Mouse (Mus musculus) kidney, postnatal 0 days (tissue): ENCODE results near the gene Psmd1. TPM values are rescaled to one million over a fixed set of nuclear protein-coding genes. Genes with fewer than 3 reads are reported as not detected.
A peak's percentile ranks its signal among the peaks of the same experiment; 100 is the strongest.

Source experiments
- ATAC-seq: fragments of 200-750 bp; cut with Nextera tagmentation; replicated peaks from 2 replicates; pipeline ENCODE4 v1.8.0; 2017; ENCODE audit warnings: low read depth, moderate number of reproducible peaks, moderate TSS enrichment, moderate library complexity; ENCODE audit not compliant: low FRiP score
- DNase-seq: peaks from one replicate; pipeline ENCODE4 v3.0.0-alpha.2; 2016; ENCODE audit warnings: low spot score
- H3K27ac ChIP-seq: fragments of 300-500 bp; sonication (generic); 2 replicates; pipeline ENCODE4 v1.5.1; 2014; ENCODE audit warnings: mild to moderate bottlenecking
- H3K27me3 ChIP-seq: fragments of 300-500 bp; sonication (generic); 2 replicates; pipeline ENCODE4 v1.6.1; 2014; ENCODE audit warnings: low read length, mixed read lengths; ENCODE audit not compliant: insufficient read depth
- H3K36me3 ChIP-seq: fragments of 300-500 bp; sonication (generic); 2 replicates; pipeline ENCODE4 v1.6.1; 2014; ENCODE audit warnings: low read length, mixed read lengths; ENCODE audit not compliant: insufficient read depth
- H3K4me1 ChIP-seq: fragments of 300-500 bp; sonication (generic); replicated peaks from 2 replicates; pipeline ENCODE4 v1.6.1; 2014; ENCODE audit warnings: antibody characterized with exemption, low read length, mixed read lengths; ENCODE audit not compliant: insufficient read depth
- H3K4me2 ChIP-seq: fragments of 300-500 bp; sonication (generic); 2 replicates; pipeline ENCODE4 v1.6.1; 2014; ENCODE audit warnings: mild to moderate bottlenecking, low read length, moderate library complexity, mixed read lengths
- H3K4me3 ChIP-seq: fragments of 300-500 bp; sonication (generic); replicated peaks from 2 replicates; pipeline ENCODE4 v1.5.1; 2014; ENCODE audit warnings: low read depth, low read length
- H3K9ac ChIP-seq: fragments of 300-500 bp; sonication (generic); 2 replicates; pipeline ENCODE4 v1.6.1; 2014; ENCODE audit warnings: low read depth, low read length
- H3K9me3 ChIP-seq: fragments of 300-500 bp; sonication (generic); replicated peaks from 2 replicates; pipeline ENCODE4 v1.6.1; 2016; ENCODE audit warnings: low read length, inconsistent platforms, mixed read lengths
- CTCF ChIP-seq: IDR thresholded peaks from 2 replicates; pipeline ENCODE4 v1.5.1; 2016; ENCODE audit warnings: antibody characterized with exemption, low read depth, mild to moderate bottlenecking, moderate library complexity
- WGBS: fragments of 180-500 bp; shearing (Covaris S2); extraction: QIAGEN DNeasy Blood & Tissue Kit; methylation state at CpG from one replicate; pipeline ENCODE4 v1.1.7; 2014; 5-methylcytosine and 5-hydroxymethylcytosine counted together
- polyA plus RNA-seq: library from polyadenylated mRNA; unstranded; fragments of >200 nt; fragmentation: Nextera tagmentation; extraction: Ambion mirVana; gene quantifications from 2 replicates; pipeline ENCODE4 v1.2.1, GENCODE M21; 2015

Psmd1 gene
- polyA plus RNA-seq, 1 experiment from 2014 or later, result 123 TPM

DNA sequence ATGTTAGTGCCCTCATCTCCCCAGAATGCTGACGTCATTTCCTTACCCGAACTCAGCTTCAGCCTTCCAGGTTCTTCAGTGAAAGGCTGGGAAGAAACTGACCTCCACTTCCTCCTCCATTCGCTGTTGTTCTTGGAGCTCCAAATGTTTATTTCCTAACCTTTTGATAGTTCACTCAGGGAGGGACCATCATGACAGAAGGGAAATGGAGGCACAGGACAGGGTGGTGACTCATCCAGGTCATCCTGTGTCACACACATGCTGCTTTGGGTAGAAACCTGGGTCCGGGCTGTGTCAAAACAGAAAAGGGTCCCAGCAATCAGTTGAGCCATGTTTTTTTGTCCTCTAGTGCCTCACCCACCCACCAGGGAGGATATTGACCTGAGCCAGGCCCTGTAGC is 79.0 kb downstream of the Psmd1 start:
- Histone ChIP-seq H3K9ac (no peak overlapping the region), H3K27ac (no peak overlapping the region), H3K4me1 (no peaks in the 10 kb centered on the region), H3K4me2 (no peak overlapping the region), H3K4me3 (no peak overlapping the region), H3K9me3 (no peaks in the 10 kb centered on the region), H3K27me3 (no peaks in the 10 kb centered on the region), H3K36me3 (peaks cover 23% of the 10 kb centered on the region)
- no peak for TF ChIP-seq CTCF
- DNase-seq, result no peak
- WGBS, result 67% methylated on average over 4 of the region's 4 CpGs
- no peak for ATAC-seq

DNA sequence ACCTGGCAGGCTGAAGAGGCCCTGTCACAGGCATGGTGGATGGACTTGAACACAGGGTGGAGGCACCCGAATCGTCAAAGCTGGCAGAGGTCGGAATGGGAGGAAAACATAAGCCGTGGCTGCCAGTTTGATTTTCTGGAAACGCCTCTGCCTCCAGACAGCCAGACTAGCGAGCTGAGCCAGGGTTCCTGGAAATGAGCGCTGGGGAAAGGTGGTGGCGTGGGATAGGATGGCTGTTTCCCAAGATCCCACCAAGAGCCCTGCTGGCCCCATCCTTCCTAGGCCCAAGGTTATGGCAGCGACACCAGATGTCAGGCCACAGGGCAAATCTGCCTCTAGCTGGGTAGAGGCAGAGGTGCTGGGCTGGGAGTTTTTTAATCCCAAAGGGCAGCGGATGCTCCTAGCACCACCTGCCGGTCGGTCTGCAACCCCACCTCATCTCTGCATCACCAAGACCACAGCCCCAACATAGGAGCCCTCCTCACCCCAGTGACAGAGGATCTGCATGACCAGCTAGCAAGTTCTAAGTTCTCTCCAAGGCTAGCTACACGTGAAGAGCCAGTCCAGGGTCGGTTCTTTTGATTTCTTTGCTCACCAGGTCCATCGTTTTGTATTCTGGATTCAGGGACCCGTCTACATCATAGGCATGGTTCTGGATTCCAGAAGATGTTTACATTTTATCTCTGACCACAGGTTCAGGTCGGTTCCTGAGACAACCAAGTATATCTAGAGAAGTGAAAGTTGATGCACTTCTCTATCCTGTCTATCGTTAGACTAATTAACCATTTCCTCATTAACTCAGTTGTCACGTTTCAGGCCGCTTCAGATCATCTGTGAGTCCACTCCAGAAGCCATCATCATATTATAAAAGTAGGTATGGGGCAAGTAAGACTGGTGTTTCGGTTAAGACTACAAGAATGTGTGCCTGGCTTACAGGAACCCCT is 80.1 kb downstream of the Psmd1 start:
- Histone ChIP-seq H3K36me3 (peaks cover 13% of the 10 kb centered on the region; the same call in 1 of the 2 replicates), H3K4me3 (no peak overlapping the region), H3K27me3 (no peaks in the 10 kb centered on the region), H3K4me2 (no peak overlapping the region), H3K27ac (no peak overlapping the region), H3K9me3 (no peaks in the 10 kb centered on the region), H3K4me1 (no peaks in the 10 kb centered on the region), H3K9ac (no peak overlapping the region)
- peak; percentile 57 for TF ChIP-seq CTCF
- 77% methylated on average over 21 of the region's 21 CpGs for WGBS
- peak; percentile 42 for DNase-seq
- no peak for ATAC-seq

DNA sequence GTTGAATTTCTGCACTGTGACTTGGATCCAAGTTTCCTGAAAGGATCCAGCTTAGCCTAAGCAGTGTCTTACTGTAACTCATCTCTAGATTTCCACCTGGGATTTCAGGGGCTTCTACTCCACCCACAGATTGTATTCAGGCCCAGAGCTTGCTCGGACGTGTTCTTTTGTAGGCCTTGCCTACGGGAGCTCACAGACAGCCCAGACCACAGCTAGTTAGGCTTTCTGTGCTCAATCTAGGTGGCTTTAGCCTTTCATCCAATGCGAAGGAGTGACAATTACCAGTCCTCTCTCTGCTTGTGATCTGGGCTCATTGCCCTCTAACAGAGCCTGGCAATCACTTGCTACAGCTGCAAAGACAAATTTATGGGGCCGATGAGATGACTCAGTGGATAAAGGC is 82.1 kb downstream of the Psmd1 start:
- Histone ChIP-seq H3K36me3 (no peaks in the 10 kb centered on the region), H3K4me2 (no peak overlapping the region), H3K27me3 (no peaks in the 10 kb centered on the region), H3K4me3 (no peak overlapping the region), H3K27ac (no peak overlapping the region), H3K4me1 (no peaks in the 10 kb centered on the region), H3K9ac (no peak overlapping the region), H3K9me3 (no peaks in the 10 kb centered on the region)
- DNase-seq (no peak), ATAC-seq (no peak)
- TF ChIP-seq CTCF, result no peak
- 72% methylated on average over 5 of the region's 5 CpGs for WGBS

DNA sequence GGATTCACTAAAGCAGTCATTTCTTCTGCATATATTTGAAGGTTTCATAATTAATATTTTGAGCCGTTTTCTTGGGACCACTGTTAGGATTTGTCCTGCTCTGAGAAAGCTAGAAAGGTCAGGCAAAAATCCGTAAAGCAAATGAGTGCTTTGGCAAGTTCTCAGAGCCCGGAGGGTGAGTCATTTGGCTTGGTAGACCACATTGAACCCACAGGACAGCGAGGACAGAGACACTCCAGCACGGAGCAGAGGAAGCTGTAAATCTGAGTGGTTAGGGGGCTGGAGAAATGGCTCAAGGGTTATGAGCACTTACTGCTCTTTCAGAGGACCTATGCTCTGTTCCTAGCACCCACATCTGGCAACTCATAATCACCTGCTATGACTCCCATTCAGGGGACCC is 83.4 kb downstream of the Psmd1 start:
- TF ChIP-seq CTCF, result no peak
- H3K36me3 ChIP-seq, result no peaks in the 10 kb centered on the region
- H3K4me2 ChIP-seq, result no peak overlapping the region
- H3K27me3 ChIP-seq, result no peaks in the 10 kb centered on the region
- H3K9ac ChIP-seq, result no peak overlapping the region
- H3K4me3 ChIP-seq, result no peak overlapping the region
- no peak for ATAC-seq
- no peaks in the 10 kb centered on the region for H3K4me1 ChIP-seq
- no peak overlapping the region for H3K27ac ChIP-seq
- DNase-seq, result no peak
- H3K9me3 ChIP-seq, result no peaks in the 10 kb centered on the region
- 57% methylated on average over 5 of the region's 5 CpGs for WGBS

GRCm38 (mm10) chr1:86148161-86148560 is 84.0 kb downstream of the Psmd1 start:
- 72% methylated on average over 9 of the region's 9 CpGs for WGBS
- H3K4me3 ChIP-seq, result no peak overlapping the region
- H3K27me3 ChIP-seq, result no peaks in the 10 kb centered on the region
- ATAC-seq (no peak), DNase-seq (no peak)
- H3K36me3 ChIP-seq, result no peaks in the 10 kb centered on the region
- H3K4me2 ChIP-seq, result no peak overlapping the region
- TF ChIP-seq CTCF, result no peak
- no peaks in the 10 kb centered on the region for H3K9me3 ChIP-seq
- no peak overlapping the region for H3K9ac ChIP-seq
- H3K4me1 ChIP-seq, result no peaks in the 10 kb centered on the region
- H3K27ac ChIP-seq, result no peak overlapping the region

DNA sequence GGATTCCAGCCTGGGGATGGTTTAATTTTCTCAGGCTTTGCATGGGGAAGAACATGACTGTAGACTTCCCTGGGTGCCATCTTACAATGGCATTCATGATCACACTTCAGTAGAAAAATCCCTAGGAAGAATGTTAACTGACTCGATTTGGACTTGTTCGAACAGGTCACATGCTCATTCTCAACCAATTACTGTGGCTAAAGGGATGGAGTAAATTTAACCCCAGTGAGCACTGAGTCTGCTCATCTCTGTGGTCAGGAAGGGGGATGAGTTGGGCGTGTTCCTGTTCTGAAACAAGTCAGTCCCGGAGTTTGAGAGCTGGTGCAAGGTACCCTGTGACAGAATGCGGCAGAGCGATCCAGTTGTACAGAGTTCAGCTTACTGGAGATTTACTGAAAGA is 86.7 kb downstream of the Psmd1 start:
- no peaks in the 10 kb centered on the region for H3K36me3 ChIP-seq
- H3K9ac ChIP-seq, result no peak overlapping the region
- H3K4me3 ChIP-seq, result no peak overlapping the region
- peaks cover 10% of the 10 kb centered on the region; the same call in 1 of the 2 replicates for H3K4me1 ChIP-seq
- no peaks in the 10 kb centered on the region for H3K9me3 ChIP-seq
- no peak for TF ChIP-seq CTCF
- no peak overlapping the region for H3K4me2 ChIP-seq
- no peaks in the 10 kb centered on the region for H3K27me3 ChIP-seq
- DNase-seq (no peak), ATAC-seq (no peak)
- H3K27ac ChIP-seq, result no peak overlapping the region
- WGBS, result 84% methylated on average over 6 of the region's 6 CpGs
